Comparison of ENCODE assay signal across 23 mouse cellular contexts in the genomic region with DNA sequence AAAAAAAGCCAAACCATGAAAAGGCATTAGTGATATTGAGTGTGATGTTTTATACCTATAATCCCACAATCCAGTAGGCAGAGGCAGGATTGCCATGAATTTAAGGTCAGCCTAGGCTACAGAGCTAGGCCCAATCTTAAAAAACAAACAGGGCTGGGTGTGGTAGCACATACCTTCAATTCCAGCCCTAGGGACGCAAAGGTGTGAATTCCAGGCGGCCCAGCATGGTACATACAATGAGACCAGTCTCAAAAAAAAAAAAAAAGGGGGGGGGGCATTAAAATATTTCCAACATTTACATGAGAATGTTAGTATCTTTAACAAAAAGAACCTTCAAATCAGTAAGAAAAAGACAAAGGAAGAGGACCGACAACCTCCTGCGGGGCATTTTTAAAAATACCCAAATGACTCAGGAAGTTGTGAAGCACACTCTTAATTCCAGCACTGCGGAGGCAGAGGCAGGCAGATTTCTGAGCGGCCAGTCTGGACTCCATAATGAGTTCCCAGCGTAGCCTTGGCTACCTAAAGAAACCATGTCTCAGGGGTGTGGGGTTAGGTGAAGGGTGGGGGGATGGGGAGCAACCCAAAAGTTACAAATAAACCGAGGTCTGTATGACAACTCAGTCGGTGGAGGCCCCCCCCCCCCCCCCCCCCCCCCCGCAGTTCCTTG. TPM values are rescaled to one million over a fixed set of nuclear protein-coding genes. Genes with fewer than 3 reads are reported as not detected.
A peak's percentile ranks its signal among the peaks of the same experiment; 100 is the strongest.
DNase-seq lines count a peak whose midpoint lies in the region; TF ChIP-seq lines count a peak whose summit lies in the region.
"Had no signal": no experiment of that assay in that cellular context is flagged by ENCODE, and none has a peak within 500 bp of the region (broad histone marks: within the 10 kb centered on the region; RNA-seq: fewer than 3 reads in every experiment).

No protein-coding gene starts in this region.

- TF ChIP-seq CTCF in ES-Bruce4 (IDR thresholded peaks at IDR 0.05; ENCODE audit: low read depth, low read length), result no peak

- TF ChIP-seq EP300 in ES-Bruce4 (IDR thresholded peaks at IDR 0.05; ENCODE audit: insufficient read depth, low read depth, low read length), result peak; percentile 75

- peak overlapping the region; percentile 67; the same call in 1 of the 2 replicates for H3K9ac ChIP-seq in ES-Bruce4 (ENCODE audit: low read depth, poor library complexity, severe bottlenecking)
- no peak overlapping the region for H3K9ac ChIP-seq in ES-E14 (ENCODE audit: insufficient read depth, low read depth, low read length, poor library complexity, severe bottlenecking)
- H3K9ac ChIP-seq: embryonic facial prominence, embryonic 12.5 days; forebrain, embryonic 13.5 days; forebrain, embryonic 15.5 days; forebrain, postnatal 0 days had no signal

- no peak for DNase-seq in ES-E14 (ENCODE audit: low read depth, low spot score)
- DNase-seq in ZHBTc4 (ENCODE audit: low read depth, low spot score), result peak; percentile 88
- no peak for DNase-seq in adrenal gland, postnatal 25 days
- no peak for DNase-seq in left cerebral cortex, postnatal 4 days
- DNase-seq: adrenal gland, adult 2 months; adrenal gland, postnatal 10 days; adrenal gland, postnatal 36 days; B cell, adult 2 months; cerebellum, adult 11-12 months; cerebellum, adult 2 months; cerebellum, adult 9-10 months; cerebellum, postnatal 10 days; cerebellum, postnatal 25 days; forebrain, postnatal 0 days had no signal

- H3K9me3 ChIP-seq in ES-Bruce4 (replicated peaks; ENCODE audit: control insufficient read depth, insufficient read depth, low read length, poor library complexity, severe bottlenecking) (no peaks in the 10 kb centered on the region), ES-E14 (ENCODE audit: control insufficient read depth, insufficient read depth, low read depth, low read length) (no peaks in the 10 kb centered on the region)
- H3K9me3 ChIP-seq: embryonic facial prominence, embryonic 10.5 days; embryonic facial prominence, embryonic 12.5 days; forebrain, embryonic 13.5 days; forebrain, embryonic 15.5 days had no signal

- TF ChIP-seq POLR2A in ES-Bruce4 (IDR thresholded peaks at IDR 0.05; ENCODE audit: insufficient read depth, low read length), result no peak

- H3K36me3 ChIP-seq in ES-Bruce4 (ENCODE audit: control insufficient read depth, insufficient read depth, low read length, poor library complexity, severe bottlenecking), result peaks cover 17% of the 10 kb centered on the region
- peaks cover 24% of the 10 kb centered on the region for H3K36me3 ChIP-seq in ES-E14 (ENCODE audit: control insufficient read depth, insufficient read depth, low read length, poor library complexity, severe bottlenecking)
- H3K36me3 ChIP-seq: embryonic facial prominence, embryonic 10.5 days; embryonic facial prominence, embryonic 12.5 days; forebrain, embryonic 15.5 days had no signal

- no peak overlapping the region for H3K4me3 ChIP-seq in ES-Bruce4 (ENCODE audit: low read depth, low read length)
- H3K4me3 ChIP-seq in ES-E14 (ENCODE audit: insufficient read depth in 1 of 2, low read depth in 1 of 2, low read length in 2 of 2, poor library complexity in 1 of 2, severe bottlenecking in 1 of 2), result no peak overlapping the region
- H3K4me3 ChIP-seq: embryonic facial prominence, embryonic 10.5 days; embryonic facial prominence, embryonic 12.5 days; forebrain, embryonic 13.5 days; forebrain, embryonic 15.5 days had no signal

- H3K27me3 ChIP-seq in ES-Bruce4 (ENCODE audit: control insufficient read depth, insufficient read depth, low read length, poor library complexity, severe bottlenecking), result no peaks in the 10 kb centered on the region
- H3K27me3 ChIP-seq: embryonic facial prominence, embryonic 12.5 days; forebrain, embryonic 13.5 days; forebrain, embryonic 15.5 days had no signal

- H3K27ac ChIP-seq in ES-Bruce4 (ENCODE audit: insufficient read depth, low read length) (peak overlapping the region; percentile 70), ES-E14 (ENCODE audit: insufficient read depth, low read depth, low read length, poor library complexity, severe bottlenecking) (peak overlapping the region; percentile 99)
- H3K27ac ChIP-seq: embryonic facial prominence, embryonic 10.5 days; embryonic facial prominence, embryonic 12.5 days; forebrain, embryonic 13.5 days; forebrain, embryonic 15.5 days had no signal

- peaks cover 7% of the 10 kb centered on the region for H3K4me1 ChIP-seq in ES-Bruce4 (ENCODE audit: control insufficient read depth, insufficient read depth, low read length)
- H3K4me1 ChIP-seq in ES-E14 (ENCODE audit: control insufficient read depth in 2 of 2, insufficient read depth in 2 of 2, low read length in 2 of 2, poor library complexity in 1 of 2), result peaks cover 6 to 39% of the 10 kb centered on the region in 2 experiments; a peak in 3 of 4 replicates

- intact Hi-C loops in left cerebral cortex, postnatal 4 days (cut with DNase I), result no loop called here

- in situ Hi-C loops in ES-E14 (cut with MboI; ENCODE audit: low sequenced_read_pairs in 2 of 2, unreplicated experiment in 2 of 2), result no loop called here

TF ChIP-seq in ES-E14, 5 proteins besides CTCF, POLR2A, EP300 and RAD21:
- no peak for TF ChIP-seq HCFC1 (IDR thresholded peaks at IDR 0.05; ENCODE audit: borderline replicate concordance, insufficient read depth, low read length)
- TF ChIP-seq ZNF384 (IDR thresholded peaks at IDR 0.05; ENCODE audit: low read depth, low read length), result peak; percentile 96

RNA-seq across cellular contexts. Expression of a gene that starts 4.8 kb away (rescaled TPM):
- polyA plus RNA-seq in ES-Bruce4 (2011; ENCODE audit: insufficient read depth, insufficient read length, low read depth, missing spikeins), result 20.9 and 23.5 TPM in 2 replicates
- total RNA-seq in ES-E14 (2012; rRNA removed), result 68.3 and 88.3 TPM in 2 replicates
- not detected in 2 replicates for total RNA-seq in adrenal gland, postnatal 25 days (2021)
- total RNA-seq in left cerebral cortex, postnatal 4 days (2021), result under 1 TPM; 0.44 TPM
- total RNA-seq: adrenal gland, adult 2 months; adrenal gland, postnatal 36 days; forebrain, postnatal 0 days; MEL had no signal
- polyA plus RNA-seq: embryonic facial prominence, embryonic 14.5 days; forebrain, embryonic 13.5 days had no signal

RNA-seq across cellular contexts. Expression of a gene that starts 6.4 kb away (rescaled TPM):
- polyA plus RNA-seq in ES-Bruce4 (2011; ENCODE audit: insufficient read depth, insufficient read length, low read depth, missing spikeins), result 175 and 179 TPM in 2 replicates
- total RNA-seq in ES-E14 (2012; rRNA removed), result 328 and 388 TPM in 2 replicates
- total RNA-seq in adrenal gland, postnatal 25 days (2021), result 30.7 and 36.2 TPM in 2 replicates
- total RNA-seq in left cerebral cortex, postnatal 4 days (2021), result not detected
- total RNA-seq: forebrain, postnatal 0 days; MEL had no signal
- polyA plus RNA-seq: CD4-positive, CD25-positive, alpha-beta regulatory T cell, adult 4 months; embryonic facial prominence, embryonic 10.5 days; embryonic facial prominence, embryonic 14.5 days; forebrain, embryonic 11.5 days; forebrain, embryonic 13.5 days; forebrain, embryonic 15.5 days; forebrain, postnatal 0 days had no signal

RNA-seq across cellular contexts. Expression of a gene that starts 20.9 kb away (rescaled TPM):
- 12.7 and 13.5 TPM in 2 replicates for polyA plus RNA-seq in ES-Bruce4 (2011; ENCODE audit: insufficient read depth, insufficient read length, low read depth, missing spikeins)
- 30.5 and 31.7 TPM in 2 replicates for total RNA-seq in ES-E14 (2012; rRNA removed)
- 26.3 and 36.0 TPM in 2 replicates for total RNA-seq in adrenal gland, postnatal 25 days (2021)
- under 1 TPM; 0.85 to 0.98 TPM for total RNA-seq in left cerebral cortex, postnatal 4 days (2021)
- total RNA-seq: MEL had no signal

RNA-seq across cellular contexts. Expression of a gene that starts 38.3 kb away (rescaled TPM):
- polyA plus RNA-seq in ES-Bruce4 (2011; ENCODE audit: insufficient read depth, insufficient read length, low read depth, missing spikeins), result 100 and 102 TPM in 2 replicates
- total RNA-seq in ES-E14 (2012; rRNA removed), result 138 and 230 TPM in 2 replicates
- 91.4 and 96.0 TPM in 2 replicates for total RNA-seq in adrenal gland, postnatal 25 days (2021)
- 10 to 100 TPM; 73.2 to 83.6 TPM for total RNA-seq in left cerebral cortex, postnatal 4 days (2021)

Comparison
In these comparisons a context has a peak if more than half of its experiments do, and no peak if none do; other contexts are left out.
1. RNA of a gene that starts 4.8 kb away (total RNA-seq): 68.3 to 88.3 TPM in ES-E14; 0.44 TPM in left cerebral cortex, postnatal 4 days and not detected in adrenal gland, postnatal 25 days; every median in the first group is over 10 times any median in the second.
2. RNA of a gene that starts 6.4 kb away (total RNA-seq): 328 to 388 TPM in ES-E14 and 30.7 to 36.2 TPM in adrenal gland, postnatal 25 days; not detected in left cerebral cortex, postnatal 4 days; every median in the first group is over 10 times any median in the second.
3. RNA of a gene that starts 20.9 kb away (total RNA-seq): 26.3 to 36.0 TPM in adrenal gland, postnatal 25 days and 30.5 to 31.7 TPM in ES-E14; 0.85 to 0.98 TPM in left cerebral cortex, postnatal 4 days; every median in the first group is over 10 times any median in the second.